Mouse (Mus musculus): ENCODE data around the gene Ccdc81. TPM values are rescaled to one million over a fixed set of nuclear protein-coding genes. Genes with fewer than 3 reads are reported as not detected.

The Ccdc81 gene
- total RNA-seq, 1 experiment from 2014 or later, result not detected

Other genes with a start within 250 kb of the Ccdc81 start
- gene Hikeshi, start 37.6 kb upstream of the Ccdc81 start, total RNA-seq (2021), result 65.8 and 69.5 TPM in 2 replicates
- gene Eed, start 77.4 kb upstream of the Ccdc81 start, total RNA-seq (2021), result 61.3 and 63.6 TPM in 2 replicates
- gene Picalm, start 226.6 kb upstream of the Ccdc81 start, total RNA-seq (2021), result 152 and 162 TPM in 2 replicates